Mouse (Mus musculus): Measurements from ENCODE around the gene Rai1.

Rai1 gene

GRCm38 (mm10) chr11:60104810-60105592 lies at the start of gene Rai1:
Gene Rai1, plus strand, starts transcription at chr11:60105013.
- peak; percentile 98 to 99 for DNase-seq

GRCm38 (mm10) chr11:60056520-60056919 lies 48.3 kb upstream of the Rai1 start:
- no peak for DNase-seq

GRCm38 (mm10) chr11:60057987-60058386 lies 46.8 kb upstream of the Rai1 start:
- DNase-seq, result no peak

GRCm38 (mm10) chr11:60058441-60058840 lies 46.4 kb upstream of the Rai1 start:
- DNase-seq, result peak; percentile 31 to 37

- no peak for DNase-seq
These were observed 44.8 kb upstream of the Rai1 start for GRCm38 (mm10) chr11:60060026-60060425.

- DNase-seq, result no peak
These were observed 43.3 kb upstream of the Rai1 start for GRCm38 (mm10) chr11:60061504-60062006.

- no peak for DNase-seq
These were observed 39.5 kb upstream of the Rai1 start for GRCm38 (mm10) chr11:60065267-60065666.

GRCm38 (mm10) chr11:60067646-60068045 lies 37.2 kb upstream of the Rai1 start:
- no peak for DNase-seq

GRCm38 (mm10) chr11:60068631-60069030 lies 36.2 kb upstream of the Rai1 start:
- no peak for DNase-seq

- DNase-seq, result peak; percentile 78 to 87
These were observed 34.2 kb upstream of the Rai1 start for GRCm38 (mm10) chr11:60070599-60070998.

- peak; percentile 49 to 67 for DNase-seq
These were observed 33.6 kb upstream of the Rai1 start for GRCm38 (mm10) chr11:60071221-60071620.

GRCm38 (mm10) chr11:60073121-60073520 lies 31.7 kb upstream of the Rai1 start:
- no peak for DNase-seq

- peak; percentile 84 to 90 for DNase-seq
These were observed 30.8 kb upstream of the Rai1 start for GRCm38 (mm10) chr11:60073936-60074502.

GRCm38 (mm10) chr11:60076183-60076582 lies 28.6 kb upstream of the Rai1 start:
- no peak for DNase-seq

GRCm38 (mm10) chr11:60076790-60077189 lies 28.0 kb upstream of the Rai1 start:
- peak; percentile 89 to 91 for DNase-seq

- peak in 1 of 2 experiments; percentile 77 for DNase-seq
These were observed 20.2 kb upstream of the Rai1 start for GRCm38 (mm10) chr11:60084589-60084988.

GRCm38 (mm10) chr11:60086676-60087075 lies 18.1 kb upstream of the Rai1 start:
- DNase-seq, result no peak

GRCm38 (mm10) chr11:60088947-60089346 lies 15.9 kb upstream of the Rai1 start:
- DNase-seq, result peak; percentile 63 to 83

GRCm38 (mm10) chr11:60090696-60091421 lies 14.0 kb upstream of the Rai1 start:
- no peak for DNase-seq

- no peak for DNase-seq
These were observed 13.4 kb upstream of the Rai1 start for GRCm38 (mm10) chr11:60091422-60091761.

- peak; percentile 58 to 67 for DNase-seq
These were observed 11.6 kb upstream of the Rai1 start for GRCm38 (mm10) chr11:60093227-60093626.

GRCm38 (mm10) chr11:60093984-60094587 lies 10.7 kb upstream of the Rai1 start:
- peak in 1 of 2 experiments; percentile 52 for DNase-seq
